Mouse (Mus musculus): ENCODE measurements around the gene Fmnl2. TPM values are rescaled to one million over a fixed set of nuclear protein-coding genes. Genes with fewer than 3 reads are reported as not detected.

The Fmnl2 gene
- polyA plus RNA-seq, 1 experiment from 2014 or later: 3.0 TPM

- Histone ChIP-seq H3K9me3 (ENCODE audit: control insufficient read depth, low read length) (no peaks in the 10 kb centered on the region), H3K4me1 (replicated peaks; ENCODE audit: control insufficient read depth, insufficient read depth) (no peaks in the 10 kb centered on the region; the same call in 1 of the 2 replicates), H3K36me3 (ENCODE audit: control insufficient read depth, insufficient read depth, low read length) (no peaks in the 10 kb centered on the region; the same call in 1 of the 2 replicates), H3K4me2 (replicated peaks; ENCODE audit: low read depth) (no peak overlapping the region), H3K27me3 (ENCODE audit: control insufficient read depth, insufficient read depth, low read length) (no peaks in the 10 kb centered on the region), H3K27ac (replicated peaks) (no peak overlapping the region), H3K9ac (ENCODE audit: low read length) (no peak overlapping the region), H3K4me3 (ENCODE audit: low read depth, low read length) (no peak overlapping the region)
- TF ChIP-seq EP300 (optimal IDR thresholded peaks at IDR 0.05): no peak
- TF ChIP-seq CTCF (IDR thresholded peaks at IDR 0.05; ENCODE audit: low read depth): no peak
- ATAC-seq (ENCODE audit: low FRiP score, low TSS enrichment) (no peak), DNase-seq (ENCODE audit: low spot score) (no peak)
- WGBS: 24% methylated on average over 9 of the region's 9 CpGs
These were observed 181.1 kb downstream of the Fmnl2 start for GRCm38 (mm10) chr2:53038737-53039136.

- 62% methylated on average over 6 of the region's 6 CpGs for WGBS
- H3K9me3 ChIP-seq (ENCODE audit: control insufficient read depth, low read length): no peaks in the 10 kb centered on the region
These were observed 189.4 kb downstream of the Fmnl2 start for GRCm38 (mm10) chr2:53047031-53047430.

GRCm38 (mm10) chr2:53047749-53048387, 190.2 kb downstream of the Fmnl2 start:
- Histone ChIP-seq H3K9ac (ENCODE audit: low read length) (no peak overlapping the region), H3K27ac (replicated peaks) (no peak overlapping the region), H3K4me2 (replicated peaks; ENCODE audit: low read depth) (no peak overlapping the region), H3K27me3 (ENCODE audit: control insufficient read depth, insufficient read depth, low read length) (no peaks in the 10 kb centered on the region), H3K4me3 (ENCODE audit: low read depth, low read length) (no peak overlapping the region), H3K4me1 (replicated peaks; ENCODE audit: control insufficient read depth, insufficient read depth) (no peaks in the 10 kb centered on the region), H3K36me3 (ENCODE audit: control insufficient read depth, insufficient read depth, low read length) (no peaks in the 10 kb centered on the region), H3K9me3 (ENCODE audit: control insufficient read depth, low read length) (no peaks in the 10 kb centered on the region)
- ATAC-seq (ENCODE audit: low FRiP score, low TSS enrichment) (no peak), DNase-seq (ENCODE audit: low spot score) (no peak)
- TF ChIP-seq CTCF (IDR thresholded peaks at IDR 0.05; ENCODE audit: low read depth) (no peak), EP300 (optimal IDR thresholded peaks at IDR 0.05) (no peak)
- 95% methylated on average over 1 of the region's 1 CpGs for WGBS

More at GRCm38 (mm10) chr2:53047031-53047430, 189.4 kb downstream of the Fmnl2 start:
- TF ChIP-seq CTCF (IDR thresholded peaks at IDR 0.05; ENCODE audit: low read depth): no peak
- H3K4me1 ChIP-seq (replicated peaks; ENCODE audit: control insufficient read depth, insufficient read depth): no peaks in the 10 kb centered on the region
- ATAC-seq (ENCODE audit: low FRiP score, low TSS enrichment): no peak
- H3K4me3 ChIP-seq (ENCODE audit: low read depth, low read length): no peak overlapping the region
- H3K4me2 ChIP-seq (replicated peaks; ENCODE audit: low read depth): no peak overlapping the region
- H3K9ac ChIP-seq (ENCODE audit: low read length): no peak overlapping the region
- H3K36me3 ChIP-seq (ENCODE audit: control insufficient read depth, insufficient read depth, low read length): no peaks in the 10 kb centered on the region; the same call in 1 of the 2 replicates
- H3K27me3 ChIP-seq (ENCODE audit: control insufficient read depth, insufficient read depth, low read length): no peaks in the 10 kb centered on the region
- DNase-seq (ENCODE audit: low spot score): no peak
- no peak overlapping the region for H3K27ac ChIP-seq (replicated peaks)

- WGBS: 80% methylated on average over 6 of the region's 6 CpGs
- TF ChIP-seq EP300 (optimal IDR thresholded peaks at IDR 0.05) (no peak), CTCF (IDR thresholded peaks at IDR 0.05; ENCODE audit: low read depth) (no peak)
- no peaks in the 10 kb centered on the region for H3K9me3 ChIP-seq (ENCODE audit: control insufficient read depth, low read length)
- H3K4me1 ChIP-seq (replicated peaks; ENCODE audit: control insufficient read depth, insufficient read depth): no peaks in the 10 kb centered on the region
- ATAC-seq (ENCODE audit: low FRiP score, low TSS enrichment): no peak
- H3K4me3 ChIP-seq (ENCODE audit: low read depth, low read length): no peak overlapping the region
- H3K36me3 ChIP-seq (ENCODE audit: control insufficient read depth, insufficient read depth, low read length): no peaks in the 10 kb centered on the region
- no peak overlapping the region for H3K27ac ChIP-seq (replicated peaks)
- DNase-seq (ENCODE audit: low spot score): no peak
- no peak overlapping the region for H3K9ac ChIP-seq (ENCODE audit: low read length)
- no peak overlapping the region for H3K4me2 ChIP-seq (replicated peaks; ENCODE audit: low read depth)
- H3K27me3 ChIP-seq (ENCODE audit: control insufficient read depth, insufficient read depth, low read length): no peaks in the 10 kb centered on the region
These were observed 192.7 kb downstream of the Fmnl2 start for GRCm38 (mm10) chr2:53050376-53050775.

- H3K36me3 ChIP-seq (ENCODE audit: control insufficient read depth, insufficient read depth, low read length): no peaks in the 10 kb centered on the region
- no peak overlapping the region for H3K27ac ChIP-seq (replicated peaks)
- no peak overlapping the region for H3K9ac ChIP-seq (ENCODE audit: low read length)
- no peaks in the 10 kb centered on the region for H3K9me3 ChIP-seq (ENCODE audit: control insufficient read depth, low read length)
- no peak overlapping the region for H3K4me3 ChIP-seq (ENCODE audit: low read depth, low read length)
- H3K27me3 ChIP-seq (ENCODE audit: control insufficient read depth, insufficient read depth, low read length): no peaks in the 10 kb centered on the region
- TF ChIP-seq CTCF (IDR thresholded peaks at IDR 0.05; ENCODE audit: low read depth) (no peak), EP300 (optimal IDR thresholded peaks at IDR 0.05) (no peak)
- DNase-seq (ENCODE audit: low spot score) (no peak), ATAC-seq (ENCODE audit: low FRiP score, low TSS enrichment) (no peak)
- H3K4me2 ChIP-seq (replicated peaks; ENCODE audit: low read depth): no peak overlapping the region
- H3K4me1 ChIP-seq (replicated peaks; ENCODE audit: control insufficient read depth, insufficient read depth): no peaks in the 10 kb centered on the region
- WGBS: 83% methylated on average over 8 of the region's 8 CpGs
These were observed 193.8 kb downstream of the Fmnl2 start for GRCm38 (mm10) chr2:53051502-53051901.

- H3K27ac ChIP-seq (replicated peaks): peak overlapping the region; percentile 67
- TF ChIP-seq CTCF (IDR thresholded peaks at IDR 0.05; ENCODE audit: low read depth): no peak
- no peak for TF ChIP-seq EP300 (optimal IDR thresholded peaks at IDR 0.05)
These were observed 196.1 kb downstream of the Fmnl2 start for GRCm38 (mm10) chr2:53053714-53054113.

More at GRCm38 (mm10) chr2:53053714-53054113, 196.1 kb downstream of the Fmnl2 start:
- no peaks in the 10 kb centered on the region for H3K4me1 ChIP-seq (replicated peaks; ENCODE audit: control insufficient read depth, insufficient read depth)
- no peaks in the 10 kb centered on the region for H3K9me3 ChIP-seq (ENCODE audit: control insufficient read depth, low read length)
- ATAC-seq (ENCODE audit: low FRiP score, low TSS enrichment) (no peak; the same call in 1 of the 2 replicates), DNase-seq (ENCODE audit: low spot score) (no peak)
- H3K36me3 ChIP-seq (ENCODE audit: control insufficient read depth, insufficient read depth, low read length): no peaks in the 10 kb centered on the region
- H3K4me3 ChIP-seq (ENCODE audit: low read depth, low read length): no peak overlapping the region
- no peak overlapping the region for H3K4me2 ChIP-seq (replicated peaks; ENCODE audit: low read depth)
- H3K9ac ChIP-seq (ENCODE audit: low read length): no peak overlapping the region
- H3K27me3 ChIP-seq (ENCODE audit: control insufficient read depth, insufficient read depth, low read length): no peaks in the 10 kb centered on the region
- 42% methylated on average over 7 of the region's 7 CpGs for WGBS
